ENCODE assay signal across 31 mouse cellular contexts in the genomic region with DNA sequence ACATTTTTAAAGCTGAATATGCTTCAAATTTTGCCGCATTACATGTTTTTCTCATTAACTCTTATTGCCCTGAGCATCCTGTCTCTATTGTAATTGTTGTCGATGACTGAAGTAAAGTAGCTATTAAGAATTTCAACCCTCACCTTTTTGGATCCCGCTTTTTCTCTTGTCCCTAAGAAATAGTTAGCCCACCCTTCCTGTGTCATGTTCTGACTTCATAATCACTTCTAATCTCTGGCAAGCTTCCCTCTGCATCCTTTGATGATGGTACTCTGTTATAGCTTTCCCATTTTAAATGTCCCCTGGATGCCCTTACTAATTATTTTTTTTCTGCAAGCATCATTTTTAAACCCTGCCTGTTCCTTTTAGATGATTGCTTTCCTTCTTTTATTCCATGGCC.
DNase-seq lines count a peak whose midpoint lies in the region; ATAC-seq lines count a peak whose summit lies in the region.
"Had no signal": no experiment of that assay in that cellular context is flagged by ENCODE, and none has a peak within 500 bp of the region (broad histone marks: within the 10 kb centered on the region; RNA-seq: fewer than 3 reads in every experiment).

No protein-coding gene starts in this region.

- H3K9me3 ChIP-seq in embryonic facial prominence, embryonic 14.5 days (ENCODE audit: control insufficient read depth, low read length), result no peaks in the 10 kb centered on the region
- no peaks in the 10 kb centered on the region for H3K9me3 ChIP-seq in embryonic facial prominence, embryonic 10.5 days
- no peaks in the 10 kb centered on the region for H3K9me3 ChIP-seq in heart, embryonic 11.5 days (replicated peaks; ENCODE audit: control insufficient read depth, low read length)
- H3K9me3 ChIP-seq: embryonic facial prominence, embryonic 12.5 days; embryonic facial prominence, embryonic 15.5 days; forebrain, embryonic 10.5 days; forebrain, embryonic 12.5 days; G1E had no signal

- no peaks in the 10 kb centered on the region for H3K27me3 ChIP-seq in embryonic facial prominence, embryonic 14.5 days (replicated peaks; ENCODE audit: control insufficient read depth, insufficient read depth, low read length)
- no peaks in the 10 kb centered on the region for H3K27me3 ChIP-seq in embryonic facial prominence, embryonic 10.5 days (replicated peaks; ENCODE audit: low read depth, poor library complexity, severe bottlenecking)
- H3K27me3 ChIP-seq in heart, embryonic 11.5 days (ENCODE audit: control insufficient read depth, insufficient read depth, low read length), result no peaks in the 10 kb centered on the region
- H3K27me3 ChIP-seq: CH12.LX; embryonic facial prominence, embryonic 12.5 days; embryonic facial prominence, embryonic 15.5 days; forebrain, embryonic 12.5 days; Patski had no signal

- H3K27ac ChIP-seq in embryonic facial prominence, embryonic 14.5 days (replicated peaks; ENCODE audit: low read depth, low read length), result no peak overlapping the region
- no peak overlapping the region for H3K27ac ChIP-seq in embryonic facial prominence, embryonic 10.5 days (replicated peaks)
- H3K27ac ChIP-seq in heart, embryonic 11.5 days (ENCODE audit: low read depth, low read length), result no peak overlapping the region
- H3K27ac ChIP-seq: embryonic facial prominence, embryonic 12.5 days; embryonic facial prominence, embryonic 15.5 days; forebrain, embryonic 10.5 days; forebrain, embryonic 12.5 days had no signal

- H3K4me1 ChIP-seq in embryonic facial prominence, embryonic 14.5 days (ENCODE audit: control insufficient read depth, insufficient read depth, low read length), result no peaks in the 10 kb centered on the region
- no peaks in the 10 kb centered on the region for H3K4me1 ChIP-seq in embryonic facial prominence, embryonic 10.5 days
- no peaks in the 10 kb centered on the region for H3K4me1 ChIP-seq in heart, embryonic 11.5 days (ENCODE audit: control insufficient read depth, insufficient read depth, low read length)
- H3K4me1 ChIP-seq: embryonic facial prominence, embryonic 12.5 days; embryonic facial prominence, embryonic 15.5 days; forebrain, embryonic 10.5 days; forebrain, embryonic 12.5 days had no signal

- H3K9ac ChIP-seq in embryonic facial prominence, embryonic 14.5 days (ENCODE audit: low read depth, low read length), result no peak overlapping the region
- no peak overlapping the region for H3K9ac ChIP-seq in heart, embryonic 11.5 days (ENCODE audit: low read depth, low read length)
- H3K9ac ChIP-seq: embryonic facial prominence, embryonic 12.5 days; embryonic facial prominence, embryonic 15.5 days; forebrain, embryonic 12.5 days had no signal

- no peak overlapping the region for H3K4me2 ChIP-seq in embryonic facial prominence, embryonic 14.5 days (ENCODE audit: low read depth, low read length)
- no peak overlapping the region for H3K4me2 ChIP-seq in heart, embryonic 11.5 days
- H3K4me2 ChIP-seq: embryonic facial prominence, embryonic 12.5 days; embryonic facial prominence, embryonic 15.5 days; forebrain, embryonic 12.5 days had no signal

- DNase-seq in embryonic facial prominence, embryonic 14.5 days (ENCODE audit: low spot score), result peak; percentile 10
- no peak for DNase-seq in embryonic facial prominence, embryonic 10.5 days (ENCODE audit: low spot score)
- peak; percentile 8 to 65 for DNase-seq in heart, adult 18-20 months
- no peak for DNase-seq in heart, postnatal 25 days (ENCODE audit: low spot score)
- peak; percentile 71 for DNase-seq in heart, adult 8-10 months (ENCODE audit: low spot score)
- DNase-seq in heart, postnatal 10 days, result peak; percentile 2 to 4
- no peak for DNase-seq in heart, postnatal 36 days
- DNase-seq: adrenal gland, adult 8-10 months; adrenal gland, postnatal 14 days; adrenal gland, postnatal 36 days; B cell, adult 2 months; cerebellum, adult 11 months; cerebellum, adult 18-20 months; cerebellum, adult 8-10 months; cerebellum, adult 9-11 months; cerebellum, postnatal 14 days; cerebellum, postnatal 36 days; embryo, embryonic 11 days had no signal

- no peaks in the 10 kb centered on the region for H3K36me3 ChIP-seq in embryonic facial prominence, embryonic 14.5 days (ENCODE audit: control insufficient read depth, insufficient read depth, low read length)
- H3K36me3 ChIP-seq in embryonic facial prominence, embryonic 10.5 days (replicated peaks), result no peaks in the 10 kb centered on the region
- H3K36me3 ChIP-seq in heart, embryonic 11.5 days (ENCODE audit: control insufficient read depth, insufficient read depth, low read length), result no peaks in the 10 kb centered on the region
- H3K36me3 ChIP-seq: embryonic facial prominence, embryonic 12.5 days; embryonic facial prominence, embryonic 15.5 days; forebrain, embryonic 10.5 days; forebrain, embryonic 12.5 days; G1E had no signal

- WGBS in embryonic facial prominence, embryonic 14.5 days, result 64% methylated on average over 3 of the region's 3 CpGs
- 80% methylated on average over 3 of the region's 3 CpGs for WGBS in embryonic facial prominence, embryonic 10.5 days
- WGBS in heart, embryonic 11.5 days (ENCODE audit: insufficient replicate concordance), result 83% methylated on average over 3 of the region's 3 CpGs

- intact Hi-C loops in heart, postnatal 25 days (cut with DNase I), result loop anchor here (10.0 kb wide), 2 partner anchors 63 to 193 kb away; partner anchors contain the start of gene Cxxc4
- intact Hi-C loops in heart, postnatal 10 days (cut with DNase I), result loop anchor here (10.0 kb wide), 1 partner anchor 183 kb away; no protein-coding TSS in a partner anchor
- intact Hi-C loops in heart, postnatal 36 days (cut with DNase I), result loop anchor here (10.0 kb wide), 2 partner anchors 83 to 183 kb away; no protein-coding TSS in a partner anchor

- ATAC-seq in embryonic facial prominence, embryonic 14.5 days (ENCODE audit: low read depth), result no peak
- no peak for ATAC-seq in heart, embryonic 11.5 days (replicated peaks; ENCODE audit: insufficient number of reproducible peaks, low FRiP score, low TSS enrichment)
- ATAC-seq: activated CD4-positive, CD25-positive, alpha-beta regulatory T cell, adult 4 months; CD4-positive, CD25-positive, alpha-beta regulatory T cell, adult 4 months; forebrain, embryonic 14.5 days; forebrain, embryonic 16.5 days; Patski had no signal

- H3K4me3 ChIP-seq in embryonic facial prominence, embryonic 14.5 days (ENCODE audit: low read depth, low read length), result no peak overlapping the region
- no peak overlapping the region for H3K4me3 ChIP-seq in embryonic facial prominence, embryonic 10.5 days
- no peak overlapping the region for H3K4me3 ChIP-seq in heart, embryonic 11.5 days (ENCODE audit: low read depth, low read length)
- H3K4me3 ChIP-seq: embryonic facial prominence, embryonic 12.5 days; embryonic facial prominence, embryonic 15.5 days; erythroblast, embryonic 14.5 days; forebrain, embryonic 10.5 days; forebrain, embryonic 12.5 days had no signal

Comparison
In these comparisons a context has a peak if more than half of its experiments do, and no peak if none do; other contexts are left out.
1. DNase-seq: peak in embryonic facial prominence, embryonic 14.5 days (single experiment), heart, adult 18-20 months (2 of 2), heart, adult 8-10 months (single experiment) and heart, postnatal 10 days (2 of 2); none in embryonic facial prominence, embryonic 10.5 days (single experiment), heart, postnatal 25 days (single experiment) and heart, postnatal 36 days (0 of 2).